Mouse (Mus musculus) embryonic fibroblast, embryonic 13.5 days (primary cell): ENCODE results near the gene Ppargc1a.

ENCODE experiments used
- CTCF ChIP-seq: IDR thresholded peaks from 2 replicates; pipeline ENCODE4 v1.5.1; 2011; ENCODE audit warnings: mild to moderate bottlenecking, control low read depth, low read length, moderate library complexity, borderline replicate concordance; ENCODE audit not compliant: insufficient read depth
- POLR2A ChIP-seq: IDR thresholded peaks from 2 replicates; pipeline ENCODE4 v1.6.1; 2011; ENCODE audit warnings: low read depth, mild to moderate bottlenecking, control low read depth, low read length, moderate library complexity

DNA sequence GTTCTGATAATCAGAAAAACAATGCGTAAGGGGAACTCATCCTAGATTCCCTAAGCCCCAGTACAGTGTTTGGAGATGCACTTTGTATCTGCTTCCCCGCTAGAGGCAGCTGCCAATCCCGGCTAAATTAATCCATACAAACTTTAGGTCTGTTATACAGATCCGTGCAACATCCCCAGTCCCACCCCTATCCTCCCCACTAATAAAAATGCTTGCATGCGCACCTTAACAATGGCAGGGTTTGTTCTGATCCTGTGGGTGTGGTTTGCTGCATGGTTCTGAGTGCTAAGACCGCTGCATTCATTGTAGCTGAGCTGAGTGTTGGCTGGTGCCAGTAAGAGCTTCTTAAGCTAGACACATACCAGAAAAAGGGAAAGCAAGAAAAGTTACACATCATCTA, 72.1 kb downstream of the Ppargc1a start:
- TF ChIP-seq CTCF (no peak), POLR2A (no peak)
